Mouse (Mus musculus) liver, adult 2 months (tissue): ENCODE measurements around the gene Olfr281.

Source experiments
- CTCF ChIP-seq: fragments of 200-500 bp; IDR thresholded peaks from 2 replicates; pipeline ENCODE4 v1.5.1; 2011; ENCODE audit warnings: low read depth, low read length, control low read depth
- POLR2A ChIP-seq: fragments of 200-500 bp; IDR thresholded peaks from 2 replicates; pipeline ENCODE4 v1.6.1; 2011; ENCODE audit warnings: low read length, control low read depth; ENCODE audit not compliant: insufficient read depth; ENCODE audit errors: extremely low read depth

GRCm38 (mm10) chr15:98452288-98452687 is at the start of gene Olfr281:
- TF ChIP-seq CTCF: no peak
- TF ChIP-seq POLR2A: no peak
